Mouse (Mus musculus) activated CD4-positive, CD25-positive, alpha-beta regulatory T cell, adult 9 weeks (primary cell): ENCODE data around the gene Myof. TPM values are rescaled to one million over a fixed set of nuclear protein-coding genes. Genes with fewer than 3 reads are reported as not detected.

Experiments used
- polyA plus RNA-seq: library from polyadenylated mRNA; unstranded; fragments of 100-300 nt; shearing (Covaris generic); gene quantifications from one replicate; pipeline ENCODE4 v1.2.1, GENCODE M21; 2017

Gene Myof
- polyA plus RNA-seq: 0.78 TPM

DNA sequence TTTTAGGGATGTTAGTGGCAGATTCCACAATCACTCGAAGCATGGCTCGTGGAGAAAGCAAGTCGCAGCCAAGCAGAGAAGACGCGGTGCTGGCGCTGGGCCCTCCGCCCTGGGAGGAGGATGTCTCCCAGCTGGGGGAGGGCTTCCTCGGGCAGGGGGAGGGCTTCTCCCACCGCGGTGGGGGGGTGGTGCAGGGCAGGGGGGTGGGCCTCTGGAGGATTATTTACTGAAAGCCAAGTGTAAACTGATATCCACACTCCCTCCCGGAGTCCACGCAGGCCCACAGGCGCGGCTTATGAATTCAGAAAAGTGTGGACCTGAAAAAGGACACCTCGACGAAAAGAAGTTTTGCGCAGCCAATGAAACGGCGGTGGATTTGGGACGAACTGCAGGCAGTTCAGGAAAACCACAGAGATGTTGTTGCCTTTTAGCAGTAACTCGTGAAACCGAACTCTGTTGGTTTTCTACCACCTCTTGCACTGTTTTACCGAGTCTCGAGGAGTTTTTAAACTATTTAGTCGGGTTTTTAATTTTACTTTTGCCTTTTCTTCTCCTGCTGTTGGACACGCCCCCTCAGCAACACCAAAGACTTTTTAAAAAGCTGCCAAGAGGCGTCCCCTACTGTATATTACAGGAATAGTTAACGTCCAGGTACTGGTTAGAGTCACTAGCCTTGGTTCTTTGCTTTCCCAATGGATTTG lies at the start of gene Myof:
TSS of gene Myof (minus strand) at position 297 of the 701 bp plus-strand sequence.

DNA sequence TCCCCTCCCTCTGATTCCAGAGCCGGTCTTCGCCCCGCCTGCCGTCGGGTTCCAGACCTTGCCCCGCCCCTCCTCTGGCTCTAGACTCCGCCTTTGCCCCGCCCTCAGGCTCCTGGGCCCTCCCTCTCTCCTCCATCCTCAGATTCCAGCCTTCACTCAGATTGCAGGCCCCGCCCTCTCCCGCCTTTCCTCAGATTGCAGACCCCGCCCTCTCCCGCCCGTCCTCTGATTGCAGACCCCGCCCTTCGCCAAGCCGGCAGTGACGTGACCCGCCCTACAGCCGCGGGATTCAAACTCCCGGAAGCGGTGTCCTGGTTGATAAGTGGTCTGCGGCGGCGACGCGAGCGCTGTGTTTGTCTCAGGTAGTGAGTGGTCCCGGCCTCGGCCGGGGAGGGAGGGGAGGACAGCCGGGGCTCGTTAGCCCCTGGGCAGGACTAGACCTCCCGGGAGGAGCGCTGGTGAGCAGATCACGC lies 11.4 kb upstream of the Myof start, which contains the start of gene Cep55:
TSS of gene Cep55 (plus strand) at position 292 of the 473 bp plus-strand sequence.

Other genes starting within 250 kb of the Myof start
- 4.5 TPM for gene Cep55, start 11.4 kb upstream of the Myof start, polyA plus RNA-seq
- not detected for gene Ffar4, start 53.5 kb upstream of the Myof start, polyA plus RNA-seq
- not detected for gene Rbp4, start 81.7 kb upstream of the Myof start, polyA plus RNA-seq
- not detected for gene Pde6c, start 89.2 kb upstream of the Myof start, polyA plus RNA-seq
- 19.5 TPM for gene Fra10ac1, start 180.6 kb upstream of the Myof start, polyA plus RNA-seq
- not detected for gene Lgi1, start 221.0 kb upstream of the Myof start, polyA plus RNA-seq